Mouse (Mus musculus) olfactory bulb, adult 2 months (tissue): ENCODE results near the gene Mettl27.

Experiments used
- CTCF ChIP-seq: fragments of 200-500 bp; IDR thresholded peaks from 2 replicates; pipeline ENCODE4 v1.5.1; 2012; ENCODE audit warnings: low read depth, mild to moderate bottlenecking, low read length, moderate library complexity; ENCODE audit not compliant: insufficient read depth
- POLR2A ChIP-seq: fragments of 200-500 bp; IDR thresholded peaks from 2 replicates; pipeline ENCODE4 v1.6.1; 2012; ENCODE audit warnings: mild to moderate bottlenecking, low read depth, low read length, moderate library complexity; ENCODE audit not compliant: insufficient read depth

GRCm38 (mm10) chr5:134911901-134912300 lies 20.3 kb upstream of the Mettl27 start:
- TF ChIP-seq CTCF = no peak
- TF ChIP-seq POLR2A = no peak
